Mouse (Mus musculus): ENCODE measurements around the gene Ube2d1. TPM values are rescaled to one million over a fixed set of nuclear protein-coding genes. Genes with fewer than 3 reads are reported as not detected.
A peak's percentile ranks its signal among the peaks of the same experiment; 100 is the strongest.

Ube2d1 gene
- polyA plus RNA-seq, 1 experiment = 8.6 TPM

DNA sequence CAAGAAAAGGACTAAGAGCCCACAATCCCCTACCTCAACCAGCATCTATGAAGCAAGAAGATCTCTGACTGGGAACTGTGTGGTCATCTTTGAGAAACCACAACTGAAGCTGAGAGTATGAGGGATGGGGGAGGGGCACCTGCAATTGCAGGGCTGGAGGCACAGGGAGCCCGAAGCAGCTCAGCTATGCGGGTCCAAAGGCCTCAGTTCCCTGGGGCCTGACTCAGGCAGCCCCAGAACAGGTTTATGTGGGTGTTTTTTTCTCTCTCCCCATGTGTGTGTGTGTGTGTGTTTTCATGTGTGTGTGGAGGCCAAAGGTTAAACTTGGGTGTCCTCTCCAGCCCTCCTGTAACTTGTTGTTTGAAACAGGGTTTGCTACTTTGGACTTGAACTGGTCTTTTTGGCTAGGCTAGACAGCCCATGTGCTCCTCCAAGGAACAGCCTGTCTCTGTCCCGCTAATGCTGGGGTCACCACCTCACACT lies 6.2 kb upstream of the Ube2d1 start:
- Histone ChIP-seq H3K27ac (ENCODE audit: control insufficient read depth, insufficient read depth, low read depth, low read length) (no peak overlapping the region), H3K27me3 (ENCODE audit: control insufficient read depth, insufficient read depth, low read length) (no peaks in the 10 kb centered on the region), H3K4me3 (ENCODE audit: control insufficient read depth, low read depth, low read length) (no peak overlapping the region), H3K36me3 (ENCODE audit: control insufficient read depth, insufficient read depth, low read length) (no peaks in the 10 kb centered on the region), H3K4me1 (ENCODE audit: control insufficient read depth, insufficient read depth, low read length) (peaks cover 4% of the 10 kb centered on the region)
- TF ChIP-seq CTCF (IDR thresholded peaks at IDR 0.05; ENCODE audit: control insufficient read depth, insufficient read depth, insufficient replicate concordance, low read depth, low read length) = no peak
- no peak for TF ChIP-seq POLR2A (IDR thresholded peaks at IDR 0.05; ENCODE audit: control insufficient read depth, low read depth, low read length)

DNA sequence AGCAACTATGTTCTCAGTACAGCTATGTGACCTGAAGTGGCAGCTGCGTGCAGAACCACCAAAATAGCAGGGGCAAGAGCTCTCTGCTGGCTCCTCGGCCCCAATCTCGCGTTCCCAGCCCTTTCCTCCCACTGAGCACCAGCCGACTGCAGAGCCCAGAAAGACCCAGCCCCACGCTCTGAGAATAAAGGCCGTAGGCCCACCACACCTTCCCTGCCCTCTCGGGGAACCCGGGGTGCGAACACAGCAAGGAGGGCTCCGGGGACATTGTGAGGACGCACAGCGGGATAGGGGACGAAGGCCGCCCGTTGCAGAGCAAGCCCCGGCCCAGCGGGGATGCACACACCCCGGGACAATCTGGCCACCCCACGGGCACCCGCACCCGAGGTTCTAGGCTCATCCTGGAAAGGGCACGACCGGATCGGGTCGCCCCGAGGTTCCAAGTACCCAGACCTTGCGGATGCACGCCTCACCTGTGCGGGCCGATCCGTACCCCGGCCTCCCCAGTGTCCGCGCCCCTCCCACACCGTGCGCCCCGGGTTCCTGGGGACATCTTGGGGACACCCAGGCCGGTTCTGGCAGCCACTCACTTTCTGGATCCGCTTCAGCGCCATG lies 444 bp downstream of the Ube2d1 start:
- TF ChIP-seq POLR2A (IDR thresholded peaks at IDR 0.05; ENCODE audit: control insufficient read depth, low read depth, low read length) = no peak
- TF ChIP-seq CTCF (IDR thresholded peaks at IDR 0.05; ENCODE audit: control insufficient read depth, insufficient read depth, insufficient replicate concordance, low read depth, low read length) = no peak
- Histone ChIP-seq H3K36me3 (ENCODE audit: control insufficient read depth, insufficient read depth, low read length) (no peaks in the 10 kb centered on the region), H3K27ac (ENCODE audit: control insufficient read depth, insufficient read depth, low read depth, low read length) (no peak overlapping the region), H3K4me1 (ENCODE audit: control insufficient read depth, insufficient read depth, low read length) (no peaks in the 10 kb centered on the region), H3K27me3 (ENCODE audit: control insufficient read depth, insufficient read depth, low read length) (no peaks in the 10 kb centered on the region), H3K4me3 (ENCODE audit: control insufficient read depth, low read depth, low read length) (peak overlapping the region; percentile 76)

DNA sequence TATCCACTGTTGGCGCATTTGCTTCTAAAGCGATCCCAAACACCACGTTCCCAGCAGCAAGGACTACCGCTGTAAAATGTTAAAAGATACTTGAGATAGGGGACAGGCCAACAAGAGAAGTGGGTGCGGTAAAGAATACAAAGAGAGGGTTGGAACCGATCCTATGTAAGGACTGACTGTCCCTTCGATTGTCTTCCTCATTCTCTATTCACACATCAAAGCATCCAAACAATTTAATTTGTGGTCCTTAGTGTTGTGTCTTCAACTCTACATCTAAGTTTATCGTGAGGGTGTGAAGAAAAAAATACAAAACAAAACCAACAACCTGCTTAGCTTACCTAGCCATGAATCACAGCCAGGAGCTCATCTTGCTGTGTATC lies 941 bp downstream of the Ube2d1 start:
- Histone ChIP-seq H3K4me3 (ENCODE audit: control insufficient read depth, low read depth, low read length) (no peak overlapping the region; the same call in 1 of the 2 replicates), H3K27ac (ENCODE audit: control insufficient read depth, insufficient read depth, low read depth, low read length) (no peak overlapping the region), H3K4me1 (ENCODE audit: control insufficient read depth, insufficient read depth, low read length) (no peaks in the 10 kb centered on the region)

DNA sequence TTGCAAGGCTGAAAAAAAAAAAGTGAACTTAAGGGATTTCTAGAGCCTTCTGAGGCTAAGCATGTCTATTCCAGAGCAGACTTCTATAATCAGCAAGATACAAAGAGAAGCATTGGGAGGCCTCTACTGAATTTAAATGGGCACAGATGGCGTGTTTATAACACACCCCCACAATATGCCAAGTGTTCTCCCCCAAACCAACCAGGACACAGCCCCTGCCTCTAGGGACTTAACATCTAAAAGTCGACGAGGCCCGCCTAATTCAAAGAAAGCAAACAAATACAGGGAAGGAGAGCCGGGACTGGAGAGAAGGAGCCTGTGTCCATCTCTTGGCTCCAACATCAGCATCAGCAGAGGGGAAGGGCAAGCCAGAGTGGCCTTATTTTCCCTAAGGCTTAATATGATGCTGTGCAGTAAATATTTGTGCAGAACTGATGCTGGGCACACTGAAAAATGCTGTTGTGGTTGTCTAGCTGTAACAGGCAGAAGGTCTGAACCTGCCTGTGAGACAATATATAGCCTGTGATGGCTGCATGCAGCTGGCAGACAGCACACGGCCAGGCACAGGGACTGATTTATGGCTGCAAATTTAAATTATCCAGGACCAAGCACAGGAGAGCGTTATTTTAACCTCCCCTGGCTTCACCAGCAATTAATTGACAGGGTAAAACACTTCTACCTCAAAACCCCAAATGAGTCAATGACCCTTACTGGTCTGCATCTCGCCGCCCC lies 11.9 kb downstream of the Ube2d1 start:
- Histone ChIP-seq H3K4me3 (ENCODE audit: control insufficient read depth, low read depth, low read length) (no peak overlapping the region), H3K27ac (ENCODE audit: control insufficient read depth, insufficient read depth, low read depth, low read length) (no peak overlapping the region), H3K4me1 (ENCODE audit: control insufficient read depth, insufficient read depth, low read length) (no peaks in the 10 kb centered on the region), H3K27me3 (ENCODE audit: control insufficient read depth, insufficient read depth, low read length) (no peaks in the 10 kb centered on the region), H3K36me3 (ENCODE audit: control insufficient read depth, insufficient read depth, low read length) (no peaks in the 10 kb centered on the region)
- no peak for TF ChIP-seq POLR2A (IDR thresholded peaks at IDR 0.05; ENCODE audit: control insufficient read depth, low read depth, low read length)
- no peak for TF ChIP-seq CTCF (IDR thresholded peaks at IDR 0.05; ENCODE audit: control insufficient read depth, insufficient read depth, insufficient replicate concordance, low read depth, low read length)

More for the DNA sequence above, 941 bp downstream of the Ube2d1 start:
- Histone ChIP-seq H3K36me3 (ENCODE audit: control insufficient read depth, insufficient read depth, low read length) (no peaks in the 10 kb centered on the region), H3K27me3 (ENCODE audit: control insufficient read depth, insufficient read depth, low read length) (no peaks in the 10 kb centered on the region)
- TF ChIP-seq POLR2A (IDR thresholded peaks at IDR 0.05; ENCODE audit: control insufficient read depth, low read depth, low read length) (no peak), CTCF (IDR thresholded peaks at IDR 0.05; ENCODE audit: control insufficient read depth, insufficient read depth, insufficient replicate concordance, low read depth, low read length) (no peak)

DNA sequence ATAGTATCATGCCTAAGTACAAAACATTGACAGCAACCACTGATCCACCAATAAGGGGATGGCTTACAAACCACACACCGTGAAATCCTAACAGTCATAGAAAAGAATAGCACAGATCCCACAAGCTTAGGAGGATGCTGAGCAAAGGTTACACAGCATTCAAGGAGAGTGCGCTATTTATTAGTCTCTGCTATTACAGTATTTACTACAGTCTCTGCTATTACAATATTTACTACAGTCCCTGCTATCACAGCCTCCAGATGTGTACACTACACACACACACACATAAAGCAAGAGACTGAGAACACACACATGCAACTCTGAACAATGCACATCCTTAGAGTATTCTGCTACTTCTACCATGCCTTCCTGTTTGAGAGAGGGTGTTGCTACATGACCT lies 17.1 kb downstream of the Ube2d1 start:
- no peaks in the 10 kb centered on the region for H3K27me3 ChIP-seq (ENCODE audit: control insufficient read depth, insufficient read depth, low read length)
- no peaks in the 10 kb centered on the region for H3K36me3 ChIP-seq (ENCODE audit: control insufficient read depth, insufficient read depth, low read length)
- no peak overlapping the region for H3K27ac ChIP-seq (ENCODE audit: control insufficient read depth, insufficient read depth, low read depth, low read length)
- H3K4me3 ChIP-seq (ENCODE audit: control insufficient read depth, low read depth, low read length) = no peak overlapping the region
- H3K4me1 ChIP-seq (ENCODE audit: control insufficient read depth, insufficient read depth, low read length) = no peaks in the 10 kb centered on the region
- TF ChIP-seq CTCF (IDR thresholded peaks at IDR 0.05; ENCODE audit: control insufficient read depth, insufficient read depth, insufficient replicate concordance, low read depth, low read length) = no peak
- TF ChIP-seq POLR2A (IDR thresholded peaks at IDR 0.05; ENCODE audit: control insufficient read depth, low read depth, low read length) = no peak

DNA sequence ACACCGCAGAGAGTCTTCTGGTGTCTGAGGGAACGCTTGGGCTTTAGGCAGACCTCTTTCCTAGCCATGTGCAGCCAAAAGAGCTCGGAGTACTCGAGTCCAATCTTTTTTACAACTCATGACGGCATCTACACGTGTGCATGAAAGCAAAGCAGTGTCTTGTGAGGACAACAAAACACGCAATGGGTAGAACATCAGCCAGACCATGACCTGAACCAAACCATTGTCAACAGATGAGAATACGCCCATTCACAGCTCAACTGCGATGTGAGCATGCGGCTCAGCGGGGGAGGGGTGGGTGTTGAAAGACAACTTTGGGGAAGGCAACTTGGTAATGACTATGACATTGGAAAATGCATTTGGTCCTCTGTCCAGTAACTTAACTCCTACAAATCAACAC lies 17.6 kb downstream of the Ube2d1 start:
- H3K36me3 ChIP-seq (ENCODE audit: control insufficient read depth, insufficient read depth, low read length) = no peaks in the 10 kb centered on the region
- TF ChIP-seq POLR2A (IDR thresholded peaks at IDR 0.05; ENCODE audit: control insufficient read depth, low read depth, low read length) (no peak), CTCF (IDR thresholded peaks at IDR 0.05; ENCODE audit: control insufficient read depth, insufficient read depth, insufficient replicate concordance, low read depth, low read length) (no peak)

DNA sequence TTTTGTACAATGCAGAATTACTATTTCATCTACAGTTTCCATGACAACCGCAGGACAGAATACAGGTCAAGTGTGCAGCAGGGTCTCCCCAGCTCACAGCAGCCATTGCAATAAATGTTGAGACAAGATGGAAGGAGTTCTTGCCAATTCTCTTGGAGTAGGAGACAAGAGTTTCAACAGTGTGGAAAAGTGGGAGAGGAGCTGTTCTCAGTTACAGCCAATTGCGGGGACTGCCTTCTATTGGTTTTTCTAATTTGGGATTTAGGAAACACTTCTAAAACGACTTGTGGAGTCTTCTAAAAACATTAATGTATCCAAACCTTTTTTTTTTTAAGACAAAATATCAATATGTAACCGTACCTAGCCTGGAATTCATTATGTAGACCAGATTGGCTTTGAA lies 20.0 kb downstream of the Ube2d1 start:
- Histone ChIP-seq H3K4me1 (ENCODE audit: control insufficient read depth, insufficient read depth, low read length) (no peaks in the 10 kb centered on the region), H3K27me3 (ENCODE audit: control insufficient read depth, insufficient read depth, low read length) (no peaks in the 10 kb centered on the region), H3K36me3 (ENCODE audit: control insufficient read depth, insufficient read depth, low read length) (no peaks in the 10 kb centered on the region), H3K27ac (ENCODE audit: control insufficient read depth, insufficient read depth, low read depth, low read length) (no peak overlapping the region), H3K4me3 (ENCODE audit: control insufficient read depth, low read depth, low read length) (no peak overlapping the region)
- no peak for TF ChIP-seq POLR2A (IDR thresholded peaks at IDR 0.05; ENCODE audit: control insufficient read depth, low read depth, low read length)
- TF ChIP-seq CTCF (IDR thresholded peaks at IDR 0.05; ENCODE audit: control insufficient read depth, insufficient read depth, insufficient replicate concordance, low read depth, low read length) = no peak

More for the DNA sequence above, 17.6 kb downstream of the Ube2d1 start:
- no peaks in the 10 kb centered on the region for H3K27me3 ChIP-seq (ENCODE audit: control insufficient read depth, insufficient read depth, low read length)
- H3K4me1 ChIP-seq (ENCODE audit: control insufficient read depth, insufficient read depth, low read length) = no peaks in the 10 kb centered on the region
- H3K27ac ChIP-seq (ENCODE audit: control insufficient read depth, insufficient read depth, low read depth, low read length) = no peak overlapping the region
- H3K4me3 ChIP-seq (ENCODE audit: control insufficient read depth, low read depth, low read length) = no peak overlapping the region
